Mouse (Mus musculus) lung, postnatal 10 days (tissue): Measurements from ENCODE around the gene Cdh15.

Source experiments
- DNase-seq: peaks from one replicate; pipeline ENCODE4 v3.0.0; 2021

Gene Cdh15

DNA sequence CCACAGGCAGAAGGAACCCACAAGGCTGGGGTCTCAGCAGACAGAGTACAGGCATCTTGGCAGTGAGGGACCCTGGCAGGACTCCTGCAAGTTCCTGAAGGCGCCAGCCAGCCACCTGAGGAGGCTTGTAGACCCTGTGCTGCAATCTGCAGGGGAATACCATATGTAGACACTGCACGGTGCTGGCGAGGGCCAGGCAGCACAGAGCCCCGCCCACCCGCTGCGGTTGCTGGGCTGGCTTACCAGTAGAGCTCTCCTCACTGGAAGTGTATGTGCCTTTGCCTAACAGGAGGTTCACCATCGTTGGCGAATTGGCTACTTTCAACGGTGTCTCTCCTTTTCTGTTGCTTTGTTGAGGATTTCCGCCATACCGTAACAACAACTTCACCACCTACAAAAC lies 48.6 kb downstream of the Cdh15 start:
- DNase-seq, result no peak

DNA sequence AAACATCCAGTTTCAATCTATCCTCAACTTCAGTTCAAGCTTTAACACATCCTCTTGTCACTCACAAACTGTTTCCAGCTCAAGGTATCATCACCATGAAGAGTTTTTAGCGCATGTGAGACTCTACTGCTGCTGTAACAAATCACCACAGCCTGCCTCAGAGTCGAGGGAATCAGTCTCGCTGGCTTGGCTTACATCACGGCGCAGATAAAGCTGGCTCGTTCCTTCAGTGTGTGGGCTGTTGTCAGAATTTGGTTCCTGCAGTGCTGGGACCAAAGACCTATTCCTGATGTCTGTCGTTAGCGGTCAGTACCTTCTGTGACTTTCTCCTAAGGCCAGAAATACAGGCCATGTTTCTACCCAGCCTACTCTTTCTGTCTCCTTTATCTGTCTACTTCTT lies 49.4 kb downstream of the Cdh15 start:
- no peak for DNase-seq

DNA sequence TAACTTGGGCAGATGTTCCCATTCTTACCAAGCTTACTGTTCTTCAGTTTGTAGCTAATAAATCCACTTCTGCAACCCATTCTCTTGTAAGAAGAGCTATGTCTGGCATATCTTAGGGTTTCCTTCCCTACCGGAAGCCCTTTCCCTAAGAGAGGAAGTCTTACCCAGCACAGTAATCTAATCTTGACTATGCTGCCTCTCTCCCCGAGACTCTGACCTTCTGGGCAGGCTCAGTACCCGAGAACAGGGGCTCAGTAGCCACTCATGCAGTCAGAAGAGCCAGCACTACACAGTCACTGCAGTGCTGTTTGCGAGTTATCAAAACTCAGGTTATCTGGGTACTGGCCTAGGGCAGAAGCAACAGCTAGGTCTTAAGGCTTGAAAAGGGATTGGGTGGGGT lies 50.3 kb downstream of the Cdh15 start:
- no peak for DNase-seq

DNA sequence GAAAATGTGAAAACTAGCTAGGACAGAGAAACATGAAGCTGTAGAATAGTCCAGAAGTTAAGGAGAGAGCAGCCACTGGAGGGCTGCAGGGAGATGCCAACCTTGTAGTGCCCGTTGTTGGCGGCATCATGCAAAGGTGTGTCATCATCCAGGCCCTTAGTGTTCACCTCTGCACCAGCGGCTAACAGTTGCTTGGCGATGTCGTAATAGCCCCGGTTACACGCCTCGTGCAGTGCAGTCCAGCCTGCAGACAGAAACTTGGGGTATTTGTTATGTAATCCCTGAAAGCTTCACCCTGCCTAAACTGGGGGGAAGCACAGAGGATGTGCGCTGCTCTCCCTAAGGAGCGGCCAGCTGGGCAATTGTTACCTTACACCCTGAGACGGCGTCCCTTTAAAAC lies 50.7 kb downstream of the Cdh15 start:
- no peak for DNase-seq

DNA sequence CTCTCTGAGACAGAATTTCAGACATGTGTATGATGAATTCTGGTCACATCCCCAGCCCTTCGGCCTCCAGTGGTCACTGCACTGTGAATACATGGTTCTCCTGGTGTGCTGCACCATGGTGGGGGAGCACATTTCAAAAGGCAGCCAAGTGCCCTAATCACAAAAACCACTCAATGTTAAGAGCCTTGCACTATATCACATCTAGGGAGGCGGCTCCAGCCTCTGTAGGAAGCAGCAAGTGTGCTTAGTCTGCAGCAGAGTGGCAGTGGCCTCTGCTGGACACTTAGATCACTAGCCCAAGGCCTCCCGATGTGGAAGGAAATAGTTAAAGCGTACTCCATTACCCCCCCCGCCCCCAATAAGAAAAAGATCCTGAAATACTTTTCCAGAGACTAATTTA lies 51.3 kb downstream of the Cdh15 start:
- DNase-seq, result no peak

DNA sequence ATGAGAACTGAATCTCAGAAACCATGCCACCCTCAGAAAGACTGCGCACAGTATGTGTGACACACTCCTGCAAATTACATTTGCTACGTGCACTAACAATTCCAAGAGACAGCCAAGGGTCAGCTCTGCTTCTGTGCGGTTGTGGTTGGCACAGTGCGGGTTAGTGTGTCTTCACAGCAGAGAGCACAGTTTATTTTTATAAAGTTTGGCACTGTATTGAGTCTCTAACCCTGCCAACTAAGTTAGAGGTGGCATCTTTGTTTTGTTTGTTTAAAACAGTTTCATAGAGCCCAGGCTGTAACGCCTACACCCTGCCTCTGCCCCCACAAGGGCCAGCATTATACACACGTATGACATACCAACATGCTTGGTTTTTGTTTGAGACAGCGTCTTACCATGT lies 53.7 kb downstream of the Cdh15 start:
- no peak for DNase-seq

DNA sequence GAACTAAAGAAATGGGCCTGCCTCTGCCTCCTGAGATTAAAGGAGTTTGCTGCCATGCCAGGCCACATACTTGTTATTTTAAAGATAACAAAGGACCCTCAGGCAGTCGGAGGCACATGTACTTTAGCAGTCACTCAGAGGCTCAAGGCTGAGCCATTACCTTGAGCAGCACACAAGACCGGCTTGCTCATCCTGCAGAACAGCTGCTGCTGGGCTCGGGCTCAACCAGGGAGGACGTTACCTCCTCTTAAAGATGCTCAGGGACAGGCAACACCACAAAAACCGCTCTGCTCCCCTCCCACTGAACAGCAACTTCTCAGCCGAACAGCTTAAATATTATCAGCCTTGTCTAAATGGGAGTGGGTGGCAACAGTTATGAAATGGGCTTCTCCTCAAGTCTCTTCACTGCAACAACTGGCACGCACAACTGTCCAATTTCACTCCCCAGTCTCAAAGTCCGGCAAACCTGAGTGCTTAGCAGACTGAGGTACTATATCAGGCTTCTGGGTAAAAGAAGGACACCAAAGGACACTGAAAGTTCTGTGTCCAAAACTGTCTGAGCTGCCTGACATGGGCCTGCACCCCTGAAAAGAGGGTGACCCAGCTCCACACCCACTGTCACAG lies 54.2 kb downstream of the Cdh15 start:
- DNase-seq, result no peak

DNA sequence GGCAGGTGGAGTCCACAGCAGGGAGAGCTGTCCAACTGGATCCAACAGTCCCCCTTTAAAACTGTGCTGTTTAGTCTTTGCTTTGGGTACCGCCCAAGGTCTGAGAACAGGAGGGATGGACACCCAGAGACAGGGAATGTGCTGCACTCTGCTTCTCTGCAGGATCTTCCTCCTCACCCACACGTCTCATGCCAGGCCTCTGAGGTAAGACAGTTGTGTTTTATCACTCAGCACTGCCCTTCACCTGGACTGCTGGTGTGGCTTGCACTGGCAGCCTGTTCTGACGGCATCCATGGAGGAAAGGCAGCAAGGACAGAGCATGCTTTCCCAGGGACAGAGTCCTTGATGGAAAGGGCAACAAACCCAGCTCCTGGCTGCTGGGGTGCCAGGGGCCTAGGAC lies 54.8 kb downstream of the Cdh15 start:
- DNase-seq, result no peak

DNA sequence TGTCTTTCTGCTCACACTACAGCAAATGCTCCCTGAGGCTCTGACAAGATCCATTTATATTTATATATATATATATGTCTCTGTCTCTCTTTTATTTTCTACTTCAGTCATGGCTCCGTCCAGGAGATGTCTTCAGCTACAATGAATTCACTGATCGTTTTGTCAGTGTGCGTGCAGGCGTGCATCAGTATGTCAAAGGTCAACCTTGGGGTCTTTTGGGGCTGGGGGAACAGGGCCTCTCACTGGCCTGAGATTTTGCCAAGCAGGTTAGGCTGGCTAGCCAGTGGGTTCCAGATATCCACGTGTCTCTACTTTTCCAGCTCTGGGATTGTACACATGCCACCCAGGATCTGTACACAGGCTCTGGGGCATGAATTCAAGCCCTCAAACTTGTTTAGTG lies 55.2 kb downstream of the Cdh15 start:
- no peak for DNase-seq

DNA sequence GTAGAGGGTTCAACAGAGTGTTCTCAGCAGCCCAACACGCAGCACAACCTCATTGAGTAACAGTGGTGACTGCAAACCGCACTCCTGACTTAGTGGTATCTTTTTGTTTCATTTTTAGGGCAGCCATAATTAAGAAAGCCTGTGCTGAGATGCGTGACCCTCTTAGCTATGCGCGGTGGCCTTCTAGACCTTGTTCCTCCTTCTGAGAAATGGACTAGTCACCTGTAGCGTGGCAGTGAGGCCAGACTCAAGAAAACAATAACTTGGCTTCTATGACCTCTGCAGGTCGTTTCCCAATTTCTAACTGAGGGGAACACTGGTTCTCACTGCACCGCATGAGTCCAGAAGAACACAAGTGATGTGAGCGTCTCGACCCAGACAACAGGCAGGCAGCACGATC lies 56.7 kb downstream of the Cdh15 start:
- no peak for DNase-seq

DNA sequence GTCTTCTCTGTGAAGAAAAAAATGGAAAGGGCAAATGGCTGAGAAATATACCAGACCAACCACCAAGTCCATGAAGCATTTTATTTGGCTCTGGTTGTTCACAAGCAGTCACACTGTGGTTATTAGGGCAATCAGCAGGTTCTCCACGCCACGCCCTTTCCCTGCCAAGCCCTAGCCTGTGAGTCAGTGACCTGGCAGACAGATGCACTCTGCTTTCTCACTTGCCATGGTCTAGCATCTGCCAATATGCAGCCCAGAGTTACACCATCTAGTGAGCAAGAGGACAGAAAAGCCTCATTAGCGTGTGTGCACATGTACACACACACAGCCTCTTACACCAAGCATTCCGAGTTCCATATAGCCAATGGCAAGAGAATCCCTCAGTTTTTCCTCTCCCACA lies 57.6 kb downstream of the Cdh15 start:
- DNase-seq, result no peak

DNA sequence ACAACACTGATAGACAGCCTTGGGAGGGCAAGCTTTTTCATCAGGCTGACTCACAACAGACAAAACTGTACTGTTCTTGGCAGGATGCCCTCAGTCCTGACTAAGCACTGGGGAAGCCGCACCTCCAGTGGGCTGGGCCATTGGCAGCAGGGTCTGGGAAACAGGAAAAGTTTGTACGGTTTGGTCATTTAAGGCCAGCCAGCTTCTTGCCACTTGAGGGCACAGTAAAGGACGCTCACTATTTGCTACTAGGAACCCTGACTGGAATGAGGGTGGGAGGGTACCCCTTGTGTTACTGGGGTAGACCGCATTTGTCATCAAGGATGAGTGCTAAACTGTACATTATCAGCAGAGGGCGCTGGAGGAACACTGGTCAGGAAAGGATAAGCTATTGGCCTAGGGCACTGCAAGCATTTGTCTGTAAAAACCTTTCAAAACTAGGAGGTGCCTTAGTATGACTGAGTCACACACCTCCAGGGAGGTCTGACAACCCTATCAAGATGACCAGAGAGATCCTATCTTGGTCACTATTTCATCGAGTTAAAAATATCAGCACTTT lies 58.8 kb downstream of the Cdh15 start:
- DNase-seq, result peak; percentile 95

DNA sequence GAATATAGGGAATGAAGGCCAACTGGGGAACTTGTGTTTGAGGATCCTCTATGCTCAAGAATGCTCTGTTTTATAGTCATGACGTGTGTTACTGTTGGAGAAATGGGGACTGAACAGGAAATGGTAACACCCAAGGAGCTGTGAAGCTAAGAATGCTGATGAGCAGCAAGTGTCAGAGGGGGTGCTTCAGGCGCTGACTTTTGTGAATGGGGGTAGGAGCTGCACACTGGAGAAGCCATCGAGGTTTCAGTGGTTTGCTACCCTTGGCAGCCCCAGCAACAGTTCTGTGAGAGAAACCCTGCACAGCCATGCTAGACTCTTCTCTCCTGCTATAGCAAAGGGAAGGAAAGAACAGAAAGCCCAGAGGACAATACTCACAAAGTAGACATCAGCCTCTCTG lies 64.4 kb downstream of the Cdh15 start:
- DNase-seq, result no peak

DNA sequence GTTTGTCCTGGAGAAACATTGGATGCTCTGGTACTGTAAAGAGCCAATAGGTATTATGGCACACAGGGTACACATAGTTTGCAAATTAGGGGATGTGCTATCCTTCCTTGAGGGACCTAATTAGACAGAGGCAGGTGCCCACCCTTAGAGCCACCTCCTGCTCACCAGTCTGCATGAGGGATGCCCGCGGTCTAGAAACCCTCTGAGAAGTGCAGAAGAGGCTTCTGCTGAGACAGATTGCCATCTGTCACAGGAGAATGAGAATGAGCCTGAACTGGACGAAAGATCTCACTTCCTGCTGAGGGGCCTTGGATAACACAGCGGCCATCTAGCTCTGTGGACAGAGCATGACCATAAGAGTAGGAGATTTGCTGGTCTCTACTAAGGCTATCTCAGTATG lies 65.1 kb downstream of the Cdh15 start:
- no peak for DNase-seq

DNA sequence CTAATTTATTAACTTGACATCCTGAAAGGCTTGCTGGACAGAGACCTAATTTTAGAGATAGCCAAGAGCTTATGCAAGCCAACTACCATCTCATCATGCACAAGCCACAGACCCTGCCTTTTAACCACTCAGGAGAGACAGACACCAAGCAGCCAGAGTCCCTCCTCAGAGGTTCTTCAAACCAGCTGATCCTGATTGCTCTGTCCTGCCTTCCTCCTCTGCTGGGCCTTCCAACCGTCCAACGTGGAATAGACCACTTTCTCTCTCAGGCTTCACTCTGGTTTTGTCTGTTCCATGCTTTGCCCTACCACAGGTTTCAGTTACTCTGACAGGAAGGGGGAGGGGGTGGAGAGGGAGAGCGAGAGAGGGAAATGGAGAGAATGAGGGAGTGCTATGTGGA lies 69.0 kb downstream of the Cdh15 start:
- no peak for DNase-seq
